Mouse (Mus musculus): Measurements from ENCODE around the gene Mapkapk2. TPM values are rescaled to one million over a fixed set of nuclear protein-coding genes. Genes with fewer than 3 reads are reported as not detected.
"Not testable (repeated sequence)": the region's sequence is repeated elsewhere in the genome, so short reads cannot be mapped to it uniquely, and the experiment has no call there.

The Mapkapk2 gene
- polyA plus RNA-seq, 1 experiment, result 283 TPM

DNA sequence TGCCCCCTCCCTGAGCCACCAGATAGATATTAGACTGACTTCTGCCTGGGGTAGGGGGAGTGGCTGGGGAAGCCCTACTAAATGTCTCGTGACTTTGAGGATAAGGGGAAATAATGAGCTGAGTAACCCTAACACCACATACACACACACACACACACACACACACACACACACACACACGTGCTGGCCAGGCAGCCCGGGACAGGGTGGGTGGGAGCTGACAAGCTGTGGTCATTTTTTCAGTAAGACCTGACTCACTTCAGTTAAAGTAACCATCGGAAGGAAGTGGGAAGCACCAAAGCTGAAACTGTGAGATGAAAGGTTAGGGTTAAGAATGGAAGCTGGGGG, 71.8 kb downstream of the Mapkapk2 start:
- Histone ChIP-seq H3K4me3 (ENCODE audit: insufficient read depth, low read length) (no peak overlapping the region), H3K27ac (ENCODE audit: insufficient read depth, low read depth, low read length) (no peak overlapping the region), H3K4me1 (ENCODE audit: control insufficient read depth, insufficient read depth, low read length) (peaks cover 26% of the 10 kb centered on the region)
- no peak for TF ChIP-seq POLR2A (IDR thresholded peaks at IDR 0.05; ENCODE audit: borderline replicate concordance, low read depth, low read length)
- TF ChIP-seq CTCF (IDR thresholded peaks at IDR 0.05; ENCODE audit: low read depth, low read length), result no peak

DNA sequence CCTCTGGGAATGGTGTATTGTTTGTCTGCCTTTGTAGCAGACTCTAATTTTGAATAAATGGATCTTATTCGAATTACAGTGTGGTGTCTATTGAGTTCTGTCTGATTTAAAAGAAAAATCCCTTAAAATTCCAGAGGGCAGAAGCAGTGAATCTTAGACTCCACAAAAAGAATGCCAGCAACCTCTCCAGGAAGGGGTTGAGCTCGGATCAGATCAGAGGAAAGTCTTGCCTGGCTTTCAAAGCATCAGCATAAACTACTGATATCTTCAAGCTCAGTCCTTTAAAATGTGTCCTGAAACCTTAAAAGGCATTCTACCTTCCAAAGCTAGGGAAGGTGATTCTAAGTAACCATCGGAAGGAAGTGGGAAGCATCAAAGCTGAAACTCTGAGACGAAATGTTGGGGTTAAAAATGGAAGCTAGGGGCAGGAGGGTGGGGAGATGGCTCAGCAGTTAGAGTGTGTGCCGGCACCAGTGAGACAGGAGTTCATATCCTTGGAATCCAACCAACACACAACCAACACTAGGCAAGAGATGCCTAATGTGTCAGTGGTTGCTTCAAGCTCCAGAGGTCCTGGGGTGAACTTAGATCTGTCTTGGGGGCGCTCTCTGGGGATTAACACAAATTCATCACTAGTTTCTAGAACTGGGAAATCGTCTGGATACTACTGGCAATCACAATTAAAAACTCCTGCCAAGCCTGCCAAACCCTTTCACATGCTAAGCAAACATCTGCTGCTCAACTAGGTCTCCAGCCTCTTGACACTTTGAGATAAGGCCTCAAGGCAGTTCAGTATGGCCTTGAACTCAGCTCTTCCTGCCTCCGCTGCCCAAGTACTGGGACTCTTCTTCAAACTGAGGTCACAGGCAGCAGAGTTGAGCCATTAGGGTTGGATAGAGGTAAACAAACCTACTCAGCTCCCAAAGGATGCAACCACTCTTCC, 72.5 kb downstream of the Mapkapk2 start:
- no peak overlapping the region for H3K4me3 ChIP-seq (ENCODE audit: insufficient read depth, low read length)
- peaks cover 33% of the 10 kb centered on the region for H3K4me1 ChIP-seq (ENCODE audit: control insufficient read depth, insufficient read depth, low read length)
- no peak overlapping the region for H3K27ac ChIP-seq (ENCODE audit: insufficient read depth, low read depth, low read length)
- TF ChIP-seq POLR2A (IDR thresholded peaks at IDR 0.05; ENCODE audit: borderline replicate concordance, low read depth, low read length) (no peak), CTCF (IDR thresholded peaks at IDR 0.05; ENCODE audit: low read depth, low read length) (no peak)

DNA sequence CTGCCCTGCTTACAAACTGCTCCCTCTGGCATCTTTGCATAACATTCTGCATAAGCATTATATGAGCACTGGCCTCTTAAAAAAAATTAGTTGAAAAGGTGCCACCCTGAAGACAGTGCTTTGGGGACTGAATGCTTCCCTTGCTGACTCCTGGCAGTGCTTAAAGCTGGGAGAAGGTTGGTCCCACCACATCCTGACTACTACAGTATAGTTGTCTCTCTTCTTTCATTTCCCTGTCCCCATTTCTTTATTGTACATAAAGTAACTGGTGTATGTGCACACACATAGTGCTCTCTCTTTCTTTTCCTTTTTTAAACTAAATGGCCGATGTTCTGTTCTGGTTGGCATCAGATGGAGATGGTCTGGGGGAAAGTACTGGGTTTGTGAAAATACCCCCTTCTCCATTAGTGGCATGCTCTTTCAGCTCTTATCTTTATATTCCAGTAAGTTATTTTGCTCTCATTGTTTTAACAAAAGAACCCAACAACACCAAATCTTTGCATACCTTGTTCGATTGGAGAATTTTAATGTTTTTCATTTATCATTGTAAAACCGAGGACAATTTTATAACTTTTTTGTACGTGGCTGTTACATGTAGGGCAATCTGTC, 74.3 kb downstream of the Mapkapk2 start:
- not testable (repeated sequence) for H3K27ac ChIP-seq (ENCODE audit: insufficient read depth, low read depth, low read length); H3K4me3 ChIP-seq (ENCODE audit: insufficient read depth, low read length)
- H3K4me1 ChIP-seq (ENCODE audit: control insufficient read depth, insufficient read depth, low read length), result peaks cover 49% of the 10 kb centered on the region

DNA sequence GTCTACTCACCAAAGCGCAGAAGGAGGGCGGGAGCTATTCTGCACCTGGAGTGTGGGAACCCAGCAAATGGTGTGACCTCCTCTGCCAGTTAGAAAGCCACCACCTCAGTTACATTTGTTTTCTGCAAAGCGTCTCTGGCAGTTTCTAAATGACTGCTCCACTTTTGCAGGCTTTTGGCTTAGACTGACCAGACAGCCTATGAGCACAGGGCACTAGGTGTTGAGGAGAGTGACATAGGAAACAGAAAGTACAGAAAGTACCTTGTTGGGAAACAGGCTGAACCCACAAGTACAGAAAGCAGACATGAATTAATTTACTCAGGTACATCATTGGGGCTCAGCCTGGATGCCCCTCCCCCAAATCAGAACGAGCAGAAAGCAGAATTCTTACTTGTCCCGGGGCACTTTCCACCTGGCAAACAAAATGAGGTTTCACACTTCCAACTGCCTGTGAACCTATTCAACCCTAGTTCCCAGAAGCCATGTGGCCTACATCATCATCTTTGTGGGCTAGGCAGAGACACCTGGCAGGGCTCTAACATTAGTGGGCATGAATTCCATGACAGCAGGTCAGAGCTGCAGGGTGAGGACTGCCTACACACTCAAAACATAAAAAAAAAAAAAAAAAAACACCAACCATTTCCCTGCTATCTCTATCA, 74.9 kb downstream of the Mapkapk2 start:
- H3K27ac ChIP-seq (ENCODE audit: insufficient read depth, low read depth, low read length), result no peak overlapping the region
- TF ChIP-seq CTCF (IDR thresholded peaks at IDR 0.05; ENCODE audit: low read depth, low read length) (no peak), POLR2A (IDR thresholded peaks at IDR 0.05; ENCODE audit: borderline replicate concordance, low read depth, low read length) (no peak)
- H3K4me1 ChIP-seq (ENCODE audit: control insufficient read depth, insufficient read depth, low read length), result peaks cover 55% of the 10 kb centered on the region
- no peak overlapping the region for H3K4me3 ChIP-seq (ENCODE audit: insufficient read depth, low read length)

DNA sequence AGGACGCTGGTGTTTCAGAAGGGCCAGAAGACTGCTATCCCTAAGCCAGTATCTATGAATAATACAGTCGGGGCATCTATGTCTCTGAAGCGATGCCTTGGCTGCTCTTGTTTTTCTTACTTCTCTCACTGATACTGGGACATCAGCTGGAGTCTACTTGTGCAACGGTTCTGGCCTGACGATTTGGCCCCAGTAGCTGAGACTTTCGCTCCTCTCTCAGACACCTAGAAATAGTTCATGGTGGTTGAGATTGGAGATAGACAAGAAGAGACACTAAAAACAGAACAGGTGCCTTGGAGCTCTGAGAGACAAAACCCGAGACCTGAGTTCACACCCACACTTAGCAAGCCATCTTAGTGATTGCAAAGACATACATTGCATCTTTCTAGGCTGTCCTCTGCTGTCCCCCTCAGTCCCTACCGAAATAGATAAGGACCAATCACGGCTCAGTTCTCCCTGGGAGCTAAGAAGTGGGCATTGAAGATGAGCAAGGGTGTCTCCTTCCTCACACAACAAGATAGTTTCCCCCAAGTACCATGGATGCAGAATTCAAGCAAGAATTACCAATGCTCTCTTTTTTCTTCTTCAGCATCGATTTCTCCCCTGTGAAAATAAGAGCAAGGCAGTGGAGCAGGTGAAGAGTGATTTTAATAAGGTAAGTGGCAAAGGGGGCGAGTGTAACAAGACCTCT, 75.6 kb downstream of the Mapkapk2 start:
- Histone ChIP-seq H3K4me1 (ENCODE audit: control insufficient read depth, insufficient read depth, low read length) (peaks cover 57% of the 10 kb centered on the region), H3K27ac (ENCODE audit: insufficient read depth, low read depth, low read length) (no peak overlapping the region), H3K4me3 (ENCODE audit: insufficient read depth, low read length) (no peak overlapping the region)
- TF ChIP-seq POLR2A (IDR thresholded peaks at IDR 0.05; ENCODE audit: borderline replicate concordance, low read depth, low read length) (no peak), CTCF (IDR thresholded peaks at IDR 0.05; ENCODE audit: low read depth, low read length) (no peak)

DNA sequence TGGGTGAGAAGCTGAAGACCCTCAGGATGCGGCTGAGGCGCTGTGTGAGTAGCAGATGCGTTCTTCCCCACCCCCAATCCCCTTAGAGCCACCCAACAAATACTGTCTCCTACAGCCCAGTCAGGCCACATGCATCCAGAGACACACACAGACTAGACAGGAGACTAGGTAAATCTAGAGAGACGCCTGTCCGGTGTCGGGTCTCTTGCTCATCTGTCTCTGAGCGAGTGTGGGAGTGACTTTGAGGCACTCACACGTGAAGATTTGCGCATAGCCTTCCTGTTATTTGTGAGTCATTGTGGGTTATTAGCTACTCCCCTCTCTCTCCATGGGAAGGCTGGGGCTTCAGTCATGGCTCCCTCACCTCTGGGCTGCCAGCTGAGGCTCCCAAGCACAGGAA, 76.2 kb downstream of the Mapkapk2 start:
- H3K4me1 ChIP-seq (ENCODE audit: control insufficient read depth, insufficient read depth, low read length), result peaks cover 57% of the 10 kb centered on the region
- TF ChIP-seq CTCF (IDR thresholded peaks at IDR 0.05; ENCODE audit: low read depth, low read length) (no peak), POLR2A (IDR thresholded peaks at IDR 0.05; ENCODE audit: borderline replicate concordance, low read depth, low read length) (no peak)
- H3K4me3 ChIP-seq (ENCODE audit: insufficient read depth, low read length), result 0 out of 2 replicates have a peak overlapping the region, but pooled peaks have one; percentile 18
- no peak overlapping the region for H3K27ac ChIP-seq (ENCODE audit: insufficient read depth, low read depth, low read length)

DNA sequence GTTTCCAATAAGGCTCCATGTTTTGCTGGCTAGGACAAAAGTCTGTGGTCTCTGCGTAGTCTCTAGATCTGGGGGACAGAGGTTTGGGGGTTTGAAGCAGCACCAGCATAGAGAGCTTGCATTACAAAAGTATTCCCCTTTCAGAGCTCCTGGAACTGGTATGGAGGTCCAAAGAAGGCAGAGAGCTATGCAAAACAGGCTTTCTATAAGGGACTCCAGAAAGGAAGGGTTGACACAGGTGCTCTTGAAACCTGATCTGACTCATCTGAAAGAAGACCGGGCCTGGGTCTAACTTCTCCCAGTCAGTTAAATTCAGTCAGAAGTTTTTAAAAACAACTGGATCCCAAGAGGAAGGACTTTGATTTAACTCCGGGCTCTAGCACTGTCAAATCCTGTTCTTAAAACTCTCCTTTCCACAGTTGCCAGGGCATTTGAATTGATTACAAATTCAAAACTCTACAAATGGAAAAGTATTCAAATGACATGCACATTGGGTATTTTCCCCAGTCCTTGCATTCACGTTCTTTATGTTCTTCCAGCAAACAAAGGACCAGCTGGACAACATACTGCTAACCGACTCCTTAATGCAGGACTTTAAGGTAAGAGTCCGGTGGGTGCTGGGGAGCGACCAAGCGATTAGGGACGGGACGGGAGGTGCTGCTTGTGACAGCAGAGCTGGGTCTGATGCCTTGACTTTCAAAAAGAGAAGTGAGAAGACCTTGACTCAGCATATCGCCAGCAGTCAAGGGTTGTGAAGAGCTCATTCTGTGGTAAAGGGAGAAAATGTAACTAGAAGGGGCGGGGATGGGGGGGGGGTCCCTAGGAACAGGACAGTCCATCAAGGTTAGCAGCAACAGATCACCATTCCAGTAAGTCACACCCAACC, 77.0 kb downstream of the Mapkapk2 start:
- Histone ChIP-seq H3K4me3 (ENCODE audit: insufficient read depth, low read length) (peak overlapping the region; percentile 40), H3K27ac (ENCODE audit: insufficient read depth, low read depth, low read length) (no peak overlapping the region), H3K4me1 (ENCODE audit: control insufficient read depth, insufficient read depth, low read length) (peaks cover 56% of the 10 kb centered on the region)
- no peak for TF ChIP-seq POLR2A (IDR thresholded peaks at IDR 0.05; ENCODE audit: borderline replicate concordance, low read depth, low read length)
- no peak for TF ChIP-seq CTCF (IDR thresholded peaks at IDR 0.05; ENCODE audit: low read depth, low read length)

DNA sequence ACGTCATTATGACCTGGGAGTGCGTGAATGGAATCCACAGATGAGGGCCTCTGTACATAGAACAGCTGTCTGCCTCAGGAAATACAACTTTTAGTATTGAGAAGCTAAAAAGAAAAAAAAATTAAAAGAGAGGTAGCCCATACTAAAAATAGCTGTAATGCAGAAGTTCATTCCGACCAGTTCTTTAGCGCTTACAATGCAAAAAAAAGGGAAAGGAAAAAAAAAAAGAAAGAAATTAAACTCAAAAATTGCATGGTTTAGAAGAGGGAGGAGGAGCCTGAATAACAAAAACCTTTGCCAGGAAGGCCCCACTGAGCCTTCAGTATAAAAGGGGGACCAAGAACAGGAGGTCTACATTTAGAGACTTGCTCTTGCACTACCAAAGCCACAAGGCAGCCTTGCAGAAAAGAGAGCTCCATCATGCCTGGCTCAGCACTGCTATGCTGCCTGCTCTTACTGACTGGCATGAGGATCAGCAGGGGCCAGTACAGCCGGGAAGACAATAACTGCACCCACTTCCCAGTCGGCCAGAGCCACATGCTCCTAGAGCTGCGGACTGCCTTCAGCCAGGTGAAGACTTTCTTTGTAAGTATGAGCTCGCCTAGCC, 78.0 kb downstream of the Mapkapk2 start, which contains the start of gene Il10:
Gene Il10, plus strand, starts transcription at position 354 of the 607 bp plus-strand sequence.
- Histone ChIP-seq H3K4me3 (ENCODE audit: insufficient read depth, low read length) (peak within 1 kb of the TSS; percentile 40), H3K4me1 (ENCODE audit: control insufficient read depth, insufficient read depth, low read length) (peaks cover 55% of the 10 kb centered on the region), H3K27ac (ENCODE audit: insufficient read depth, low read depth, low read length) (peak within 1 kb of the TSS; percentile 57)
- TF ChIP-seq POLR2A (IDR thresholded peaks at IDR 0.05; ENCODE audit: borderline replicate concordance, low read depth, low read length) (no peak), CTCF (IDR thresholded peaks at IDR 0.05; ENCODE audit: low read depth, low read length) (no peak)

All from bone marrow macrophage, adult 2 months (primary cell).